Mouse (Mus musculus) midbrain, postnatal 0 days (tissue): ENCODE measurements at regions not wholly inside any gene's neighbourhood (a gene's known extent, or its start where the extent isn't known, plus 50 kb on each side); places are given as distances from the start of the nearest gene placed in this dataset.

Source experiments
- ATAC-seq: fragments of 200-750 bp; cut with Nextera tagmentation; 2 replicates; pipeline ENCODE4 v1.8.0; 2017; ENCODE audit warnings: moderate number of reproducible peaks, mild to moderate bottlenecking, moderate TSS enrichment, moderate library complexity; ENCODE audit not compliant: low FRiP score
- DNase-seq: peaks from one replicate; pipeline ENCODE4 v3.0.0-alpha.2; 2015; ENCODE audit warnings: low spot score
- H3K27ac ChIP-seq: fragments of 300-500 bp; sonication (generic); 2 replicates; pipeline ENCODE4 v1.5.1; 2014; ENCODE audit warnings: low read depth, mild to moderate bottlenecking, low read length, mixed read lengths
- H3K27me3 ChIP-seq: fragments of 300-500 bp; sonication (generic); 2 replicates; pipeline ENCODE4 v1.6.1; 2014; ENCODE audit warnings: low read length, control low read depth, mixed read lengths; ENCODE audit not compliant: insufficient read depth
- H3K36me3 ChIP-seq: fragments of 300-500 bp; sonication (generic); 2 replicates; pipeline ENCODE4 v1.6.1; 2014; ENCODE audit warnings: low read length, control low read depth, mixed read lengths; ENCODE audit not compliant: insufficient read depth
- H3K4me1 ChIP-seq: fragments of 300-500 bp; sonication (generic); 2 replicates; pipeline ENCODE4 v1.6.1; 2014; ENCODE audit warnings: mild to moderate bottlenecking, control low read depth, antibody characterized with exemption, low read length, mixed read lengths; ENCODE audit not compliant: insufficient read depth
- H3K4me2 ChIP-seq: fragments of 300-500 bp; sonication (generic); 2 replicates; pipeline ENCODE4 v1.6.1; 2014; ENCODE audit warnings: low read depth, mild to moderate bottlenecking, low read length, mixed read lengths; ENCODE audit not compliant: poor library complexity, severe bottlenecking
- H3K4me3 ChIP-seq: fragments of 300-500 bp; sonication (generic); 2 replicates; pipeline ENCODE4 v1.5.1; 2014; ENCODE audit warnings: low read depth, mild to moderate bottlenecking, low read length, moderate library complexity
- H3K9ac ChIP-seq: fragments of 300-500 bp; sonication (generic); replicated peaks from 2 replicates; pipeline ENCODE4 v1.6.1; 2014; ENCODE audit warnings: mild to moderate bottlenecking, low read length, moderate library complexity, mixed read lengths; ENCODE audit not compliant: poor library complexity, severe bottlenecking
- H3K9me3 ChIP-seq: fragments of 300-500 bp; sonication (generic); 2 replicates; pipeline ENCODE4 v1.6.1; 2016; ENCODE audit warnings: low read length, control low read depth
- CTCF ChIP-seq: IDR thresholded peaks from 2 replicates; pipeline ENCODE4 v1.5.1; 2016; ENCODE audit warnings: antibody characterized with exemption, mild to moderate bottlenecking
- WGBS: fragments of 180-500 bp; shearing (Covaris S2); extraction: QIAGEN DNeasy Blood & Tissue Kit; methylation state at CpG from one replicate; pipeline ENCODE4 v1.1.7; 2014; 5-methylcytosine and 5-hydroxymethylcytosine counted together

- no peak overlapping the region for H3K9ac ChIP-seq
- DNase-seq = peak; percentile 79
These were observed 160.1 kb upstream of the Map1b start for GRCm38 (mm10) chr13:99676393-99676792.

GRCm38 (mm10) chr13:99675951-99676350, 159.6 kb upstream of the Map1b start:
- H3K4me2 ChIP-seq = no peak overlapping the region
- TF ChIP-seq CTCF = no peak
- H3K27me3 ChIP-seq = no peaks in the 10 kb centered on the region
- WGBS = 63% methylated on average over 5 of the region's 5 CpGs
- 0 out of 2 replicates have a peak, but pooled peaks cover 2% of the 10 kb centered on the region for H3K4me1 ChIP-seq
- no peak overlapping the region for H3K9ac ChIP-seq
- no peak overlapping the region for H3K27ac ChIP-seq
- H3K9me3 ChIP-seq = no peaks in the 10 kb centered on the region
- H3K36me3 ChIP-seq = no peaks in the 10 kb centered on the region
- H3K4me3 ChIP-seq = no peak overlapping the region
- ATAC-seq = no peak
- DNase-seq = no peak

More at GRCm38 (mm10) chr13:99676393-99676792, 160.1 kb upstream of the Map1b start:
- H3K27me3 ChIP-seq = no peaks in the 10 kb centered on the region
- 9% methylated on average over 1 of the region's 1 CpGs for WGBS
- no peak overlapping the region for H3K4me2 ChIP-seq
- no peak overlapping the region for H3K27ac ChIP-seq
- ATAC-seq = no peak
- H3K4me1 ChIP-seq = 0 out of 2 replicates have a peak, but pooled peaks cover 2% of the 10 kb centered on the region
- no peaks in the 10 kb centered on the region for H3K9me3 ChIP-seq
- no peak overlapping the region for H3K4me3 ChIP-seq
- no peak for TF ChIP-seq CTCF
- no peaks in the 10 kb centered on the region for H3K36me3 ChIP-seq

GRCm38 (mm10) chr13:99672714-99673113, 156.4 kb upstream of the Map1b start:
- WGBS = 68% methylated on average over 1 of the region's 1 CpGs
- no peak for TF ChIP-seq CTCF
- DNase-seq (no peak), ATAC-seq (no peak)
- Histone ChIP-seq H3K4me1 (0 out of 2 replicates have a peak, but pooled peaks cover 2% of the 10 kb centered on the region), H3K36me3 (no peaks in the 10 kb centered on the region), H3K4me2 (no peak overlapping the region), H3K27ac (no peak overlapping the region), H3K27me3 (no peaks in the 10 kb centered on the region), H3K4me3 (no peak overlapping the region), H3K9ac (no peak overlapping the region), H3K9me3 (no peaks in the 10 kb centered on the region)

GRCm38 (mm10) chr13:99671747-99672146, 155.4 kb upstream of the Map1b start:
- H3K4me1 ChIP-seq = 0 out of 2 replicates have a peak, but pooled peaks cover 2% of the 10 kb centered on the region
- no peak overlapping the region for H3K9ac ChIP-seq
- H3K27ac ChIP-seq = no peak overlapping the region
- H3K9me3 ChIP-seq = no peaks in the 10 kb centered on the region
- ATAC-seq = no peak
- no peaks in the 10 kb centered on the region for H3K27me3 ChIP-seq
- WGBS = 68% methylated on average over 10 of the region's 10 CpGs
- DNase-seq = no peak
- no peak overlapping the region for H3K4me3 ChIP-seq
- H3K4me2 ChIP-seq = no peak overlapping the region
- no peak for TF ChIP-seq CTCF
- H3K36me3 ChIP-seq = no peaks in the 10 kb centered on the region

DNA sequence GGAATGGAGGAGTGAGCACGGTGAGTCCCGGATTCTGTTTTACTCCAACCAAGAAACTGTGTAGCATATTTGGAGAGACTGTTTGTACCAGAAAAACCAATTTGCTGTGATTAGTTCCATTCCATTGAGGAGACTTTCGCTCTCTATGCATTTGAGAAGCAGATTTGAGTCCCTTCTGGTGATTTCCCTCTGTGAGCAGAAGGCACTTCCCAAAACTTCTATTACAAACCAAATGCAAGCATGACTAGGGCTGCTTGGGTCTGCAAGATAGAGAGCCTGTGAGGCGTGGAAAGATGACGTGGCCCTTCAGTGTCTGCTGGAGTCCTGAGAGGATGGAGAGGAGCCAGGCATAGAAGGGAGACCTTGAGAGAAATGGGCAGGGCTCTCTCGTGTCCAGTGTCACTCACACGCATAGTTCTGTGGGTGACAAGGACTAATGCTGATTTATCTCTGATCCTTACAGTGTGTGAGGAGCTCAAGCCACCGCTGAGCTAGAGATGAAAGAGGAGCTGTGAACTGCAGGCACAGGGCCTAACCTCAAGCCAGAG, 153.7 kb upstream of the Map1b start:
- DNase-seq = no peak
- ATAC-seq = no peak
- Histone ChIP-seq H3K4me3 (no peak overlapping the region), H3K4me1 (no peaks in the 10 kb centered on the region), H3K27me3 (no peaks in the 10 kb centered on the region), H3K36me3 (no peaks in the 10 kb centered on the region), H3K27ac (no peak overlapping the region), H3K4me2 (no peak overlapping the region), H3K9me3 (no peaks in the 10 kb centered on the region), H3K9ac (no peak overlapping the region)
- no peak for TF ChIP-seq CTCF
- WGBS = 80% methylated on average over 8 of the region's 8 CpGs

DNA sequence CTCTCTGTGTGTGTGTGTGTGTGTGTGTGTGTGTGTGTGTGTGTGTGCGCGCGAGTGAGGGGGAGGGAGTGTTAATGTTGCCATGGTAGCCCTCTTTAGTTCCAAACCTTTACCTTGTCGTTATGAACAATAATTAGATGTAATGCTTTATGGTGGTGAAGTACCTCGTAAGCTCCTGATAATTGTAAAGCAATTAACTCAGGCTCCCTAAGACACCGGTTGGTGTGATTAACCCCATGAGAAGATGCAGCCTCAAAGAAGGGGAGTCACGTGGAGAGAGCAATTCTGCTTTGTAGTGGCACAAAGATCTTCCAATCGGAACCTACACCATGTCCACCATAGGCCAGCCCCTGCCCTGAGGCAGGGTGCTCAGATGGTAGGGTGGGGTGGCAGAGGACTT, 152.3 kb upstream of the Map1b start:
- Histone ChIP-seq H3K9ac (no peak overlapping the region), H3K36me3 (no peaks in the 10 kb centered on the region), H3K27ac (no peak overlapping the region), H3K4me3 (no peak overlapping the region), H3K27me3 (no peaks in the 10 kb centered on the region), H3K4me1 (no peaks in the 10 kb centered on the region), H3K9me3 (no peaks in the 10 kb centered on the region), H3K4me2 (no peak overlapping the region)
- no peak for TF ChIP-seq CTCF
- WGBS = 59% methylated on average over 8 of the region's 8 CpGs
- peak; percentile 20 for DNase-seq
- no peak for ATAC-seq
